Mouse (Mus musculus): ENCODE data around the gene Sult1a1.

DNA sequence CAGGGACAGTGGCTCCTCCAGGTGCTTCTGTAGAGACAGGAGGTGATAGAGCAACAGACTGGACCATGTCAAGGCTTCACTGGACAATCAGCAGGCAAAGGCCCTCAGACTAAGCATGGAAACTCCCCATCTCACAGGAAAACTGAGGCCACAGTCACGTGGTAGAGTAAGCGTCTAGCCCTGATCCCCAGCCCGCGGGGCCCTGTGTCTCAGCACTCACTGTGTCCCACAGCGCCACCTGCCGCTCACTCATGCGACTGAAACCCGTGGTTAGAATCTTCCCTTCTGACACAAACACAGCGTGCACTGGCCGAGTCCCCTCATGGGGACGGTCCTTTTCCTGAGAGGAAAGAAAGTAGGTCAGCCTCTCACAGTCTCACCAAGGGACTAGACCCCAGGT is 24.8 kb upstream of the Sult1a1 start:
- TF ChIP-seq CTCF (IDR thresholded peaks at IDR 0.05; ENCODE audit: low read depth) (peak; percentile 97), EP300 (IDR thresholded peaks at IDR 0.05; ENCODE audit: low read depth) (no peak)

Measured in liver, embryonic 14.5 days (tissue).